Mouse (Mus musculus) neural tube, embryonic 14.5 days (tissue): ENCODE measurements at regions not wholly inside any gene's neighbourhood (a gene's known extent, or its start where the extent isn't known, plus 50 kb on each side); places are given as distances from the start of the nearest gene placed in this dataset.

Experiments used
- ATAC-seq: fragments of 200-750 bp; cut with Nextera tagmentation; 2 replicates; pipeline ENCODE4 v1.8.0; 2017; ENCODE audit warnings: low read depth, mild to moderate bottlenecking, moderate TSS enrichment, moderate library complexity
- H3K27ac ChIP-seq: fragments of 300-500 bp; sonication (generic); 2 replicates; pipeline ENCODE4 v1.5.1; 2014; ENCODE audit warnings: low read depth, mild to moderate bottlenecking, control low read depth, low read length, moderate library complexity, mixed read lengths
- H3K27me3 ChIP-seq: fragments of 300-500 bp; sonication (generic); 2 replicates; pipeline ENCODE4 v1.6.1; 2014; ENCODE audit warnings: low read length; ENCODE audit not compliant: control insufficient read depth, insufficient read depth
- H3K36me3 ChIP-seq: fragments of 300-500 bp; sonication (generic); 2 replicates; pipeline ENCODE4 v1.6.1; 2014; ENCODE audit warnings: low read length, mixed read lengths; ENCODE audit not compliant: control insufficient read depth, insufficient read depth
- H3K4me1 ChIP-seq: fragments of 300-500 bp; sonication (generic); 2 replicates; pipeline ENCODE4 v1.6.1; 2014; ENCODE audit warnings: low read length; ENCODE audit not compliant: control insufficient read depth, insufficient read depth
- H3K4me2 ChIP-seq: fragments of 300-500 bp; sonication (generic); 2 replicates; pipeline ENCODE4 v1.6.1; 2014; ENCODE audit warnings: mild to moderate bottlenecking, low read depth, low read length, control low read depth
- H3K4me3 ChIP-seq: fragments of 300-500 bp; sonication (generic); 2 replicates; pipeline ENCODE4 v1.5.1; 2014; ENCODE audit warnings: low read depth, low read length, control low read depth, mixed read lengths
- H3K9ac ChIP-seq: fragments of 300-500 bp; sonication (generic); replicated peaks from 2 replicates; pipeline ENCODE4 v1.6.1; 2014; ENCODE audit warnings: low read depth, mild to moderate bottlenecking, control low read depth, low read length, mixed read lengths
- H3K9me3 ChIP-seq: fragments of 300-500 bp; sonication (generic); 2 replicates; pipeline ENCODE4 v1.6.1; 2016; ENCODE audit warnings: low read length; ENCODE audit not compliant: control insufficient read depth
- WGBS: fragments of 180-500 bp; shearing (Covaris S2); extraction: QIAGEN DNeasy Blood & Tissue Kit; methylation state at CpG from one replicate; pipeline ENCODE4 v1.1.7; 2014; 5-methylcytosine and 5-hydroxymethylcytosine counted together

- Histone ChIP-seq H3K36me3 (no peaks in the 10 kb centered on the region), H3K4me3 (no peak overlapping the region), H3K4me2 (no peak overlapping the region), H3K9ac (no peak overlapping the region), H3K27me3 (no peaks in the 10 kb centered on the region), H3K9me3 (no peaks in the 10 kb centered on the region), H3K27ac (no peak overlapping the region), H3K4me1 (no peaks in the 10 kb centered on the region)
- no peak for ATAC-seq
Measured at GRCm38 (mm10) chr8:82459007-82459406, 56.0 kb upstream of the Il15 start.

DNA sequence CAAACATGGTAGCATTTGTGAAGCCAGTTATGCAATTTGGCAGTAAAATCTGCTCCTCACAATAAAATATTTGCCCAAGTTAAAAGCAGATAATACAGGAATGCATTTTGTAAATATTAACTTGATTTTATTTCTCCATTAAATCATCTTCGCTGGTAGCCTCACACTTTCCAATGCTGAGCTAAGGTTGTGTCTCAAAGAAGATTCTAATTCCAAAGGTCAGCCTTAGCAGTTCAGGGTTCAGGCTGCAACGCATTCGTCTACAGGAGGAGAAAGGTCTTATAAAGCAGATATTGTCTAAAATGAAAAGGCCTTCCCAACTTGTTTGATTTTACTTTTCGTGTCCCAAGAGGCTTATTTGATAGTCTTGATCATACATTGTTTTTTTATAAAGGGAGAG is 51.0 kb upstream of the Il15 start:
- ATAC-seq: no peak
- WGBS: 79% methylated on average over 4 of the region's 4 CpGs
- H3K36me3 ChIP-seq: no peaks in the 10 kb centered on the region
- no peak overlapping the region for H3K27ac ChIP-seq
- H3K4me2 ChIP-seq: no peak overlapping the region
- no peak overlapping the region for H3K4me3 ChIP-seq
- H3K9me3 ChIP-seq: no peaks in the 10 kb centered on the region
- no peak overlapping the region for H3K9ac ChIP-seq
- H3K4me1 ChIP-seq: no peaks in the 10 kb centered on the region
- H3K27me3 ChIP-seq: no peaks in the 10 kb centered on the region
